Mouse (Mus musculus) urinary bladder, postnatal 25 days (tissue): ENCODE measurements around the gene Bmp6.

Source experiments
- DNase-seq: peaks from one replicate; pipeline ENCODE4 v3.0.0; 2022; ENCODE audit warnings: low spot score

Gene Bmp6

GRCm38 (mm10) chr13:38544769-38545445 lies 200.0 kb downstream of the Bmp6 start:
- no peak for DNase-seq

DNA sequence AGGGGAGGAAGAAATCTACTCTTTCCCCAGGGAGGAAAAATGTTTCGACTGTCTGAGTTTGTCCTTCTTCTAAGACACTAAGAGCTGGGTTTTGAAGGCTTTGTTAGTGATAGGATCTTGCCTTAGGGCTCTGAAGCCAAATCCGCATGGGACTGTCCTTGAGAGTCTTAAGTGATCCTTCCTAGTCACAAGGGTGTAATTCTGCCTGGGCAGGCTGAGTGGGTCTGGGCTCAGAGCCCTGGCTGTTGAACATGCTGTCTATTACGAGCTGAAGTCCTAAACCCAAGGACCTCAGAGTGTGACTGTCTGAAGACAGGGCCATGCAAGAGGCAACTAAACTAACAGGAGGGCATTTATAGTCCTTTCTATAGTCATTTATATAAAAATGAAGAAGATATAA lies 200.6 kb downstream of the Bmp6 start:
- DNase-seq, result no peak

GRCm38 (mm10) chr13:38546754-38547153 lies 201.8 kb downstream of the Bmp6 start:
- no peak for DNase-seq

DNA sequence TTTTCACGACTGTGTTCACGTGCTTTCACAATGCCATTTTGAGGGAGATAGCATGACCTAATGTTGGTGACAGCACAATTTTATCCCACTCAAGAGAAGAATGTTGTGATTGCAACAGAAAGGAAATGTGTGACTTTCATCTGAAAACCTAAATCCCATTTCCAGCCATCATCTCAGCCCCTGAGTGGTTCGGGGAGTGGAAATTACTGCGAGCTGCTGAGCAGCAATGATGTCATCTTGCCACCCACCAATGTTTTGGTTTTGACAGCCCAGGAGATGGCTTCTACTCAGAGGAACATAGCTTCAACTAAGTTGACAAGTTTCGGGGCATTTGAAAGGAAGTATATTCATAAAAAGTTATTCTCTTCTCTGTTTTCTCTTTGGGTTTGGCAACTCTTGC lies 202.8 kb downstream of the Bmp6 start:
- DNase-seq, result no peak

GRCm38 (mm10) chr13:38548681-38549080 lies 203.8 kb downstream of the Bmp6 start:
- no peak for DNase-seq
